Mouse (Mus musculus): ENCODE measurements around the gene Gm16181. TPM values are rescaled to one million over a fixed set of nuclear protein-coding genes. Genes with fewer than 3 reads are reported as not detected.

Gm16181 gene
- polyA plus RNA-seq (2015; fragmentation: Nextera tagmentation; extraction: Ambion mirVana): 0.37 and 0.59 TPM in 2 replicates

- Histone ChIP-seq H3K27ac (no peak within 1 kb of the TSS), H3K4me3 (no peak within 1 kb of the TSS), H3K36me3 (ENCODE audit: poor library complexity, severe bottlenecking) (peaks cover 44% of the 10 kb centered on the region), H3K4me2 (no peak within 1 kb of the TSS), H3K9me3 (replicated peaks) (no peaks in the 10 kb centered on the region), H3K4me1 (no peaks in the 10 kb centered on the region), H3K9ac (no peak within 1 kb of the TSS), H3K27me3 (no peaks in the 10 kb centered on the region)
- no peak for ATAC-seq
- WGBS: 83% methylated on average over 28 of the region's 28 CpGs
These were observed at the start of gene Gm16181 for GRCm38 (mm10) chr17:35220156-35220952. Gm16181 (plus strand) TSS chr17:35220834.

GRCm38 (mm10) chr17:35172445-35173234, 48.0 kb upstream of the Gm16181 start:
- H3K36me3 ChIP-seq (ENCODE audit: poor library complexity, severe bottlenecking): no peaks in the 10 kb centered on the region
- H3K27ac ChIP-seq: no peak overlapping the region
- H3K9me3 ChIP-seq (replicated peaks): no peaks in the 10 kb centered on the region
- H3K4me3 ChIP-seq: no peak overlapping the region
- 78% methylated on average over 11 of the region's 11 CpGs for WGBS
- no peaks in the 10 kb centered on the region for H3K27me3 ChIP-seq
- no peaks in the 10 kb centered on the region for H3K4me1 ChIP-seq
- no peak for ATAC-seq
- H3K4me2 ChIP-seq: no peak overlapping the region
- H3K9ac ChIP-seq: no peak overlapping the region

GRCm38 (mm10) chr17:35173329-35173728, 47.3 kb upstream of the Gm16181 start:
- Histone ChIP-seq H3K9me3 (replicated peaks) (no peaks in the 10 kb centered on the region), H3K4me2 (no peak overlapping the region), H3K27ac (peak overlapping the region; percentile 19; the same call in 1 of the 2 replicates), H3K27me3 (no peaks in the 10 kb centered on the region), H3K4me3 (no peak overlapping the region), H3K4me1 (no peaks in the 10 kb centered on the region), H3K36me3 (ENCODE audit: poor library complexity, severe bottlenecking) (no peaks in the 10 kb centered on the region), H3K9ac (no peak overlapping the region)
- ATAC-seq: no peak
- 65% methylated on average over 3 of the region's 3 CpGs for whole genome bisulfite sequencing

GRCm38 (mm10) chr17:35174201-35174977, 46.2 kb upstream of the Gm16181 start:
- no peaks in the 10 kb centered on the region for H3K4me1 ChIP-seq
- no peaks in the 10 kb centered on the region for H3K36me3 ChIP-seq (ENCODE audit: poor library complexity, severe bottlenecking)
- 78% methylated on average over 8 of the region's 8 CpGs for WGBS
- no peak overlapping the region for H3K4me2 ChIP-seq
- no peak overlapping the region for H3K4me3 ChIP-seq
- H3K27me3 ChIP-seq: no peaks in the 10 kb centered on the region
- H3K27ac ChIP-seq: no peak overlapping the region
- no peak for ATAC-seq
- H3K9ac ChIP-seq: no peak overlapping the region
- no peaks in the 10 kb centered on the region for H3K9me3 ChIP-seq (replicated peaks)

GRCm38 (mm10) chr17:35175382-35175781, 45.3 kb upstream of the Gm16181 start:
- no peak for ATAC-seq
- H3K9ac ChIP-seq: no peak overlapping the region
- no peaks in the 10 kb centered on the region for H3K9me3 ChIP-seq (replicated peaks)
- no peaks in the 10 kb centered on the region for H3K36me3 ChIP-seq (ENCODE audit: poor library complexity, severe bottlenecking)
- 79% methylated on average over 6 of the region's 6 CpGs for WGBS
- H3K4me3 ChIP-seq: no peak overlapping the region
- H3K27me3 ChIP-seq: no peaks in the 10 kb centered on the region
- H3K4me2 ChIP-seq: no peak overlapping the region
- no peak overlapping the region for H3K27ac ChIP-seq
- no peaks in the 10 kb centered on the region for H3K4me1 ChIP-seq

GRCm38 (mm10) chr17:35175968-35176367, 44.7 kb upstream of the Gm16181 start, which contains the start of gene Aif1:
Aif1 (minus strand) TSS chr17:35176068.
- H3K9me3 ChIP-seq (replicated peaks): no peaks in the 10 kb centered on the region
- no peak within 1 kb of the TSS for H3K4me3 ChIP-seq
- no peak within 1 kb of the TSS for H3K9ac ChIP-seq
- no peak for ATAC-seq
- no peaks in the 10 kb centered on the region for H3K27me3 ChIP-seq
- H3K36me3 ChIP-seq (ENCODE audit: poor library complexity, severe bottlenecking): no peaks in the 10 kb centered on the region
- no peak within 1 kb of the TSS for H3K4me2 ChIP-seq
- H3K4me1 ChIP-seq: no peaks in the 10 kb centered on the region
- H3K27ac ChIP-seq: no peak within 1 kb of the TSS
- WGBS: 50% methylated on average over 2 of the region's 2 CpGs

- Histone ChIP-seq H3K36me3 (ENCODE audit: poor library complexity, severe bottlenecking) (no peaks in the 10 kb centered on the region), H3K27me3 (no peaks in the 10 kb centered on the region), H3K27ac (no peak overlapping the region), H3K4me1 (no peaks in the 10 kb centered on the region), H3K9ac (no peak overlapping the region), H3K9me3 (replicated peaks) (no peaks in the 10 kb centered on the region), H3K4me2 (no peak overlapping the region), H3K4me3 (no peak overlapping the region)
- WGBS: 14% methylated on average over 5 of the region's 5 CpGs
- 0 out of 2 replicates have a peak, but pooled peaks have one; percentile 43 for ATAC-seq
These were observed 42.1 kb upstream of the Gm16181 start for GRCm38 (mm10) chr17:35178528-35178927.

GRCm38 (mm10) chr17:35180093-35180492, 40.5 kb upstream of the Gm16181 start:
- Histone ChIP-seq H3K4me2 (no peak overlapping the region), H3K36me3 (ENCODE audit: poor library complexity, severe bottlenecking) (no peaks in the 10 kb centered on the region), H3K4me1 (no peaks in the 10 kb centered on the region), H3K9ac (no peak overlapping the region), H3K27me3 (no peaks in the 10 kb centered on the region), H3K9me3 (replicated peaks) (no peaks in the 10 kb centered on the region), H3K4me3 (no peak overlapping the region), H3K27ac (no peak overlapping the region)
- WGBS: 93% methylated on average over 5 of the region's 5 CpGs
- no peak for ATAC-seq

GRCm38 (mm10) chr17:35185639-35186611, 34.7 kb upstream of the Gm16181 start:
- H3K27me3 ChIP-seq: no peaks in the 10 kb centered on the region
- peak overlapping the region; percentile 36 for H3K4me3 ChIP-seq
- peaks cover 11% of the 10 kb centered on the region for H3K4me1 ChIP-seq
- no peaks in the 10 kb centered on the region for H3K9me3 ChIP-seq (replicated peaks)
- peak; percentile 67; the same call in 1 of the 2 replicates for ATAC-seq
- H3K36me3 ChIP-seq (ENCODE audit: poor library complexity, severe bottlenecking): no peaks in the 10 kb centered on the region
- H3K27ac ChIP-seq: no peak overlapping the region; the same call in 1 of the 2 replicates
- 5% methylated on average over 17 of the region's 18 CpGs for WGBS
- peak overlapping the region; percentile 46 for H3K9ac ChIP-seq
- peak overlapping the region; percentile 58 for H3K4me2 ChIP-seq

- no peak for ATAC-seq
- H3K9ac ChIP-seq: no peak overlapping the region
These were observed 34.0 kb upstream of the Gm16181 start for GRCm38 (mm10) chr17:35186681-35187080.

GRCm38 (mm10) chr17:35187345-35187744, 33.3 kb upstream of the Gm16181 start:
- 78% methylated on average over 4 of the region's 4 CpGs for WGBS
- Histone ChIP-seq H3K4me2 (no peak overlapping the region), H3K4me3 (no peak overlapping the region), H3K9ac (no peak overlapping the region), H3K4me1 (peaks cover 11% of the 10 kb centered on the region), H3K27ac (no peak overlapping the region), H3K36me3 (ENCODE audit: poor library complexity, severe bottlenecking) (no peaks in the 10 kb centered on the region), H3K27me3 (no peaks in the 10 kb centered on the region), H3K9me3 (replicated peaks) (no peaks in the 10 kb centered on the region)
- ATAC-seq: no peak

More at GRCm38 (mm10) chr17:35186681-35187080, 34.0 kb upstream of the Gm16181 start:
- Histone ChIP-seq H3K27ac (no peak overlapping the region; the same call in 1 of the 2 replicates), H3K4me2 (peak overlapping the region; percentile 58), H3K4me3 (peak overlapping the region; percentile 36; the same call in 1 of the 2 replicates), H3K4me1 (peaks cover 11% of the 10 kb centered on the region), H3K9me3 (replicated peaks) (no peaks in the 10 kb centered on the region), H3K27me3 (no peaks in the 10 kb centered on the region), H3K36me3 (ENCODE audit: poor library complexity, severe bottlenecking) (no peaks in the 10 kb centered on the region)
- 0% methylated on average over 4 of the region's 4 CpGs for WGBS

Measured in forebrain, embryonic 13.5 days (tissue).